Mouse (Mus musculus): ENCODE data around the gene Mcidas. TPM values are rescaled to one million over a fixed set of nuclear protein-coding genes. Genes with fewer than 3 reads are reported as not detected.
"Not testable (repeated sequence)": the region's sequence is repeated elsewhere in the genome, so short reads cannot be mapped to it uniquely, and the experiment has no call there.

The Mcidas gene
- polyA plus RNA-seq, 1 experiment: not detected

GRCm38 (mm10) chr13:113000576-113001318 is 7.1 kb downstream of the Mcidas start:
- no peaks in the 10 kb centered on the region for H3K36me3 ChIP-seq (ENCODE audit: control insufficient read depth, insufficient read depth)
- H3ac ChIP-seq (ENCODE audit: control insufficient read depth, insufficient read length): no peak overlapping the region
- no peak for TF ChIP-seq MYOD1 (IDR thresholded peaks at IDR 0.05; ENCODE audit: control insufficient read depth in 1 of 3, insufficient read length in 2 of 3, low read depth in 2 of 3)
- no peak for TF ChIP-seq USF1 (IDR thresholded peaks at IDR 0.05; ENCODE audit: low read depth)
- no peak for TF ChIP-seq POLR2AphosphoS2 (IDR thresholded peaks at IDR 0.05; ENCODE audit: insufficient read length, low read depth)
- no peak for TF ChIP-seq MAX (IDR thresholded peaks at IDR 0.05; ENCODE audit: low read depth)
- no peak for TF ChIP-seq POLR2A (IDR thresholded peaks at IDR 0.05; ENCODE audit: insufficient read length, low read depth)
- no peak for TF ChIP-seq TCF3 (IDR thresholded peaks at IDR 0.05; ENCODE audit: insufficient read length, low read depth)
- TF ChIP-seq REST (IDR thresholded peaks at IDR 0.05; ENCODE audit: insufficient read depth, insufficient read length): no peak
- no peak for TF ChIP-seq SRF (IDR thresholded peaks at IDR 0.05; ENCODE audit: control insufficient read depth, insufficient read length, low read depth)
- no peak for TF ChIP-seq TCF12 (IDR thresholded peaks at IDR 0.05; ENCODE audit: insufficient read depth, poor library complexity, severe bottlenecking)
- no peak for TF ChIP-seq MYOG (IDR thresholded peaks at IDR 0.05; ENCODE audit: control insufficient read depth in 1 of 3, insufficient read depth in 1 of 3, insufficient read length in 2 of 3, low read depth in 2 of 3)
- TF ChIP-seq E2F4 (IDR thresholded peaks at IDR 0.05; ENCODE audit: insufficient read depth): no peak
- no peak for TF ChIP-seq CEBPB (IDR thresholded peaks at IDR 0.05; ENCODE audit: insufficient read depth, poor library complexity, severe bottlenecking)
- no peak overlapping the region for H3K4me3 ChIP-seq
- H3K27me3 ChIP-seq (ENCODE audit: control insufficient read depth, insufficient read depth, insufficient read length): peaks cover 4% of the 10 kb centered on the region
- H3K4me2 ChIP-seq (ENCODE audit: low read depth): no peak overlapping the region
- H3K79me2 ChIP-seq (ENCODE audit: control insufficient read depth, insufficient read depth): no peaks in the 10 kb centered on the region

GRCm38 (mm10) chr13:113012683-113013082 is 19.0 kb downstream of the Mcidas start:
- Histone ChIP-seq H3K36me3 (ENCODE audit: control insufficient read depth, insufficient read depth) (no peaks in the 10 kb centered on the region), H3K79me2 (ENCODE audit: control insufficient read depth, insufficient read depth) (no peaks in the 10 kb centered on the region), H3K27me3 (ENCODE audit: control insufficient read depth, insufficient read depth, insufficient read length) (no peaks in the 10 kb centered on the region), H3K4me3 (peak overlapping the region; percentile 20), H3K4me2 (ENCODE audit: low read depth) (peak overlapping the region; percentile 79), H3ac (ENCODE audit: control insufficient read depth, insufficient read length) (no peak overlapping the region)
- TF ChIP-seq MAX (IDR thresholded peaks at IDR 0.05; ENCODE audit: low read depth) (no peak), MYOG (IDR thresholded peaks at IDR 0.05; ENCODE audit: control insufficient read depth in 1 of 3, insufficient read depth in 1 of 3, insufficient read length in 2 of 3, low read depth in 2 of 3) (no peak), POLR2A (IDR thresholded peaks at IDR 0.05; ENCODE audit: insufficient read length, low read depth) (no peak), REST (IDR thresholded peaks at IDR 0.05; ENCODE audit: insufficient read depth, insufficient read length) (no peak), TCF3 (IDR thresholded peaks at IDR 0.05; ENCODE audit: insufficient read length, low read depth) (no peak), SRF (IDR thresholded peaks at IDR 0.05; ENCODE audit: control insufficient read depth, insufficient read length, low read depth) (no peak), USF1 (IDR thresholded peaks at IDR 0.05; ENCODE audit: low read depth) (no peak), POLR2AphosphoS2 (IDR thresholded peaks at IDR 0.05; ENCODE audit: insufficient read length, low read depth) (no peak), MYOD1 (IDR thresholded peaks at IDR 0.05; ENCODE audit: control insufficient read depth in 1 of 3, insufficient read length in 2 of 3, low read depth in 2 of 3) (no peak)

- Histone ChIP-seq H3K4me3 (peak overlapping the region; percentile 20), H3K4me2 (ENCODE audit: low read depth) (peak overlapping the region; percentile 79)
- not testable (repeated sequence) for H3ac ChIP-seq (ENCODE audit: control insufficient read depth, insufficient read length); H3K79me2 ChIP-seq (ENCODE audit: control insufficient read depth, insufficient read depth); H3K27me3 ChIP-seq (ENCODE audit: control insufficient read depth, insufficient read depth, insufficient read length); H3K36me3 ChIP-seq (ENCODE audit: control insufficient read depth, insufficient read depth)
These were observed 19.7 kb downstream of the Mcidas start for GRCm38 (mm10) chr13:113013174-113013953.

GRCm38 (mm10) chr13:113021521-113021920 is 27.9 kb downstream of the Mcidas start:
- no peaks in the 10 kb centered on the region for H3K79me2 ChIP-seq (ENCODE audit: control insufficient read depth, insufficient read depth)
- no peak for TF ChIP-seq MYOD1 (IDR thresholded peaks at IDR 0.05; ENCODE audit: control insufficient read depth in 1 of 3, insufficient read length in 2 of 3, low read depth in 2 of 3)
- no peak for TF ChIP-seq USF1 (IDR thresholded peaks at IDR 0.05; ENCODE audit: low read depth)
- no peak for TF ChIP-seq SRF (IDR thresholded peaks at IDR 0.05; ENCODE audit: control insufficient read depth, insufficient read length, low read depth)
- no peaks in the 10 kb centered on the region for H3K36me3 ChIP-seq (ENCODE audit: control insufficient read depth, insufficient read depth)
- H3ac ChIP-seq (ENCODE audit: control insufficient read depth, insufficient read length): no peak overlapping the region
- no peak overlapping the region for H3K4me3 ChIP-seq
- no peak overlapping the region for H3K4me2 ChIP-seq (ENCODE audit: low read depth)
- peaks cover under 1% of the 10 kb centered on the region for H3K27me3 ChIP-seq (ENCODE audit: control insufficient read depth, insufficient read depth, insufficient read length)

- no peak overlapping the region for H3K4me2 ChIP-seq (ENCODE audit: low read depth)
- TF ChIP-seq MYOG (IDR thresholded peaks at IDR 0.05; ENCODE audit: control insufficient read depth in 1 of 3, insufficient read depth in 1 of 3, insufficient read length in 2 of 3, low read depth in 2 of 3): no peak
- no peak for TF ChIP-seq SRF (IDR thresholded peaks at IDR 0.05; ENCODE audit: control insufficient read depth, insufficient read length, low read depth)
- no peak for TF ChIP-seq MYOD1 (IDR thresholded peaks at IDR 0.05; ENCODE audit: control insufficient read depth in 1 of 3, insufficient read length in 2 of 3, low read depth in 2 of 3)
- no peak for TF ChIP-seq CEBPB (IDR thresholded peaks at IDR 0.05; ENCODE audit: insufficient read depth, poor library complexity, severe bottlenecking)
- TF ChIP-seq E2F4 (IDR thresholded peaks at IDR 0.05; ENCODE audit: insufficient read depth): no peak
- no peak for TF ChIP-seq POLR2AphosphoS2 (IDR thresholded peaks at IDR 0.05; ENCODE audit: insufficient read length, low read depth)
- no peak for TF ChIP-seq MAX (IDR thresholded peaks at IDR 0.05; ENCODE audit: low read depth)
- TF ChIP-seq TCF3 (IDR thresholded peaks at IDR 0.05; ENCODE audit: insufficient read length, low read depth): no peak
- no peak for TF ChIP-seq TCF12 (IDR thresholded peaks at IDR 0.05; ENCODE audit: insufficient read depth, poor library complexity, severe bottlenecking)
- TF ChIP-seq POLR2A (IDR thresholded peaks at IDR 0.05; ENCODE audit: insufficient read length, low read depth): no peak
- H3K27me3 ChIP-seq (ENCODE audit: control insufficient read depth, insufficient read depth, insufficient read length): peaks cover 4% of the 10 kb centered on the region
- H3K79me2 ChIP-seq (ENCODE audit: control insufficient read depth, insufficient read depth): no peaks in the 10 kb centered on the region
- H3K4me3 ChIP-seq: no peak overlapping the region
- H3K36me3 ChIP-seq (ENCODE audit: control insufficient read depth, insufficient read depth): no peaks in the 10 kb centered on the region
- H3ac ChIP-seq (ENCODE audit: control insufficient read depth, insufficient read length): no peak overlapping the region
These were observed 28.8 kb downstream of the Mcidas start for GRCm38 (mm10) chr13:113022467-113022866.

Measured in myocyte (in vitro differentiated cells).